Mouse (Mus musculus) MEL (cell line): Measurements from ENCODE around the gene Pan2.

Experiments used
- BHLHE40 ChIP-seq: IDR thresholded peaks from 2 replicates; pipeline ENCODE4 v1.6.1; 2012; ENCODE audit warnings: low read depth, mild to moderate bottlenecking, inconsistent platforms, low read length, improper control_type of control experiment, borderline replicate concordance
- ELF1 ChIP-seq: IDR thresholded peaks from 2 replicates; pipeline ENCODE4 v1.6.1; 2014; ENCODE audit warnings: low read depth, mild to moderate bottlenecking, inconsistent platforms, low read length, improper control_type of control experiment, moderate library complexity
- EP300 ChIP-seq, 2 experiments: IDR thresholded peaks; 2 replicates each; pipeline ENCODE4 v1.6.1; 2011; ENCODE audit warnings: improper control_type of control experiment in 2 of 2, low read length in 2 of 2, low read depth in 1 of 2, mild to moderate bottlenecking in 1 of 2
- JUND ChIP-seq: IDR thresholded peaks from 2 replicates; pipeline ENCODE4 v1.6.1; 2011; ENCODE audit warnings: low read depth, mild to moderate bottlenecking, improper control_type of control experiment, low read length
- MAFK ChIP-seq: IDR thresholded peaks from 2 replicates; pipeline ENCODE4 v1.6.1; 2011; ENCODE audit warnings: low read depth, mild to moderate bottlenecking, low read length, improper control_type of control experiment, borderline replicate concordance
- MAZ ChIP-seq: IDR thresholded peaks from 2 replicates; pipeline ENCODE4 v1.6.1; 2012; ENCODE audit warnings: low read depth, mild to moderate bottlenecking, inconsistent platforms, low read length, improper control_type of control experiment
- POLR2A ChIP-seq, 2 experiments: IDR thresholded peaks; 2 replicates each; pipeline ENCODE4 v1.6.1; 2011 to 2012; ENCODE audit warnings: low read length in 2 of 2, mild to moderate bottlenecking in 2 of 2, control low read depth in 1 of 2, improper control_type of control experiment in 1 of 2, low read depth in 1 of 2, moderate library complexity in 1 of 2; ENCODE audit not compliant: control insufficient read depth in 1 of 2, insufficient read depth in 1 of 2, poor library complexity in 1 of 2
- POLR2AphosphoS2 ChIP-seq: IDR thresholded peaks from 2 replicates; pipeline ENCODE4 v1.6.1; 2011; ENCODE audit warnings: low read length, improper control_type of control experiment
- RAD21 ChIP-seq: IDR thresholded peaks from 2 replicates; pipeline ENCODE4 v1.6.1; 2011; ENCODE audit warnings: mild to moderate bottlenecking, low read depth, low read length, improper control_type of control experiment
- UBTF ChIP-seq: IDR thresholded peaks from 2 replicates; pipeline ENCODE4 v1.6.1; 2012; ENCODE audit warnings: low read depth, mild to moderate bottlenecking, inconsistent platforms, low read length, improper control_type of control experiment, moderate library complexity, borderline replicate concordance; ENCODE audit not compliant: insufficient read depth
- USF1 ChIP-seq: IDR thresholded peaks from 2 replicates; pipeline ENCODE4 v1.6.1; 2014; ENCODE audit warnings: low read depth, mild to moderate bottlenecking, inconsistent platforms, low read length, improper control_type of control experiment, moderate library complexity
- ZC3H11A ChIP-seq: IDR thresholded peaks from 2 replicates; pipeline ENCODE4 v1.6.1; 2012; ENCODE audit warnings: low read depth, mild to moderate bottlenecking, inconsistent platforms, low read length, improper control_type of control experiment

GRCm38 (mm10) chr10:128327610-128328009, 24.5 kb downstream of the Pan2 start:
- TF ChIP-seq BHLHE40 (no peak), USF1 (no peak), MAFK (no peak), POLR2AphosphoS2 (no peak), POLR2A (IDR thresholded peaks at IDR 0.05; ENCODE audit: control insufficient read depth in 1 of 2, insufficient read depth in 1 of 2, low read depth in 1 of 2, low read length in 2 of 2, poor library complexity in 1 of 2) (no peak), MAZ (no peak), ZC3H11A (no peak), RAD21 (peak; percentile 35), ELF1 (no peak), JUND (no peak), EP300 (IDR thresholded peaks at IDR 0.05; ENCODE audit: low read depth in 1 of 2, low read length in 2 of 2) (no peak), UBTF (no peak)
